Mouse (Mus musculus) lung, postnatal 14 days (tissue): ENCODE data around the gene Tsc22d1.

Source experiments
- DNase-seq: peaks from one replicate; pipeline ENCODE4 v3.0.0; 2021

Tsc22d1 gene

DNA sequence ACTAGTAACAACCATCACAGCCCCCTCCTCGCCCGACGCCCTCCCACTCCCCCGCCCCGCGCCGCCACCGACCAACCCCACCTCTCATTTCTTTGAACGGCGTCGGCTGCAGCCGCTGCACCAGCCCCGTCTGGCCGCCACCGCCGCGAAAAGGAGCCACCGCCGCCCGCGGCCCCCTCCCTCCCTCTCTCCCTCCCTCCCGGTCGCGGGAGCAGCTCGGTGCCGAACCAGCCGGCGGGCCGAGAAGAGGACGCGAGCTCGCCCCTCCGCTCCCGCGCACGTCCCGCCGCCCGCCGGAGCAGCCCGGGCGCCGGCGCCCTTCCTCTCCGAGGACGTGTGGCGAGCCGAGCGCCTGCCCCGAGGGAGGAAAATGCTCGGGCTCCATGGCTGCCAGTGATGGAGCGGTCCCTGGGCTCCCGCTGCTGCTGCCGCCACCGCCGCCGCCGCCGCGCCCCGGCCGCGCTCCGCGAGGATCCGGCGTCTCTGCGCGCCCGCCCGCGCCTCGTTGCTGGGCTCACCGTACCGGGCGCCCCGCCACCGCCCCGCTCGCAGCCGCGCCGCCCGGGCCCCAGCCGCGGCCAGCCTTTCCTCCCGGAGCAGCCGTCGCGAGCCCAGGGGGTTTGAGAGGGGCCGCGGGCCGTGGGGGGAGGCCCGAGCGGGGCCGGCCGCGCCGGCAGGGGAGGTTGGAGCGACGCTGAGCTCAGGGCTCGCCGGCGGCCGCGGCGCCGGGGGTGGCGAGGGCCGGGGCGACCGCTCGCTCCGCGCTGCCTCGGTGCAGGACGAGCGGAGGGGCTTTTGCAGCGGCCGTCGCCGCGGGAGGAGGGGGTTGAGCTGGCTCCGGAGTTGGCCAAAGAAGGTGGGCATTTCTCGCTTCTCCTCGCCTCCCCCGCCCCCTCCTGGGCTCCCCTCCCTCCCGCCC, at the start of gene Tsc22d1:
Gene Tsc22d1, plus strand, starts transcription at position 100 of the 919 bp plus-strand sequence.
- DNase-seq = no peak

DNA sequence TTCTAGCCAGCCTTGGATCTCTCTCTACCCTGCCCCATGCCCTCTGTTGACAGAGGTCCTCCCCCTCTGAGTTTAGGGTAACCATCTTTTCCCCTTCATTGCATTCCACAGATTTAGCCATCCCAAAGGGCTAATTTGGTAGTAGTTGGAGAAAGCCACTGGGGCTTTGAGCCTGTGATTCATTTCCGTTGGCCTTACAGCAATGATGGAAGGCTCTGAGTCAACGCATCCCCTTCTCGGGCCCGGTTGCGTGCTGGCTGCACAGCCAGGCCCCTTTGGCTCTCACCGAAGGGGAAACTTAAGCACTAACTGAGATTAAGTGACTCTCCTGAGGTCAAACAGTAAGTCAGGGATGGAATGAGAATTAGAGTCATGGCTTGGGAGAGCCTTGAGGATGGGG, 41.1 kb upstream of the Tsc22d1 start:
- no peak for DNase-seq

DNA sequence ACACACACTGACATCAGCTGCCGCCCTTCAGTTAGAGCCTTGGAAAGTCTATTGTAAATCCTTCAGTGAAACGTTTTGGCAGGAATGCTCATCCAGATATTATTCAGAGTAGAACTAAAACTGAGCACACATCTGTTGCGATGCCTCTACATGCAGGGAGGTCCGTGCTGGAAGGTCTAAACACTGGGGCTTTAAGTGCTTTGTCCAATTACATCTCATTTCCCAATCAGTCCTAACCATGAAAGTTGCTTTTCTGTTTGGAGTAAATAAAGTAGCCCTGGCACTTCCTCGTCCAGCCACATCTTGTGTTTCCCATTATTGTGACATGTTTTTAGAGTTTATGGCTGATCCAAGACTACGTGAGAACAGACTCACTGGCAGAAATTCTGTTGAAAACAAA, 40.2 kb upstream of the Tsc22d1 start:
- DNase-seq = no peak

DNA sequence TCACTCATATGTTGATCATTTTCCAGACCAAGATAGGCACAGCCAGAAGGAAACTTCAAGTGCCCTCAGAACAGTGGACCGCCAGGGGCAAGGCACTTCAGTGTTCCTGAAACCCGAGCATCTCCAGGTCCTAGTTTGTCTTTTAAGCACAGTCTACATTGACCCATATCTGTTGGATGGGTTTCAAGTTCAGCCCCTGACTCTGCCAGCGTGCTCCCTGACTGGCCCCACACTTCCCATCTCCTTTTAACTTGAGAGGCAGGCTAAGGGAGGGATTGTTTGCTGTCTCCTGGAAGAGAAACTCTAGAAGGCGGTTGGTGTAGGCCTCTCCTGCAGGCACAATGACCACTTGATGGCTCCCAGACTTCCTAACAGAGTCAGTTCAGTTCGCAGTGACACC, 38.2 kb upstream of the Tsc22d1 start:
- no peak for DNase-seq

DNA sequence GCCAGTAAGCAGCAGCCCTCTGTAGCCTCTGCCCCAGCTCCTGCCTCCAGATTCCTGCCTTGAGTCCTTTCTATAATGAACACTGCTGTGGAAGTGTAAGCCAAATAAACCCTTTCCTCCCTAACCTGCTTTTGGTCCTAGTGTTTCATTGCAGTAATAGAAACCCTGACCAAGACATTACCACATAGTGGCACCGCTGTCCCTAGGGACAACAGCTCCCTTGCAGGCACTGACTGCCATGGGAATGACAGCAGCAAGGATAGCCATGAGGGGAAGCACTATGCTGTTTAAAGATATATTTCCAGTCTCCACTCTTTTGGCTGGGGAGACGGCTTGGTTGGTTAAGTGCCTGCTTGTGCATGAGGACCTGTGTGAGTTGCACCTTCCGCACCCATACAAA, 35.4 kb upstream of the Tsc22d1 start:
- DNase-seq = no peak

DNA sequence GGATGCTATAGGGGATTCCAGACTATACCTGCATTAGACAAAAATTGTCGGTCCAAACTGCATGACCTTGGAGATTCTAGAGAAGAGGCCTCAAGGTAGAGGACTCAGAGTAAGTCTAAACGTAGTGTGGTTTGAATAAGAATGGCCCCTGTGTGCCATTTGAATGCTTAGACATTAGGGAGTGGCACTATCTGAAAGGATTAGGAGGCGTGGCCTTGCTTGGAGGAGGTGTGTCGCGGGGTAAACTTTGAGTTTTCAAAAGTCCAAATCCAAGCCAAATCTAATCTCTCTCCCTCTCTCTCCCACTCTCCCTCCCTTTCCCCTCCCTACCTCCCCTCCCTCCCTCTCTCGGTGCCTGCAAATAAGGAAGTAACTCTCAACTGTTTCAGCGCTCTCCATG, 26.7 kb upstream of the Tsc22d1 start:
- DNase-seq = no peak

DNA sequence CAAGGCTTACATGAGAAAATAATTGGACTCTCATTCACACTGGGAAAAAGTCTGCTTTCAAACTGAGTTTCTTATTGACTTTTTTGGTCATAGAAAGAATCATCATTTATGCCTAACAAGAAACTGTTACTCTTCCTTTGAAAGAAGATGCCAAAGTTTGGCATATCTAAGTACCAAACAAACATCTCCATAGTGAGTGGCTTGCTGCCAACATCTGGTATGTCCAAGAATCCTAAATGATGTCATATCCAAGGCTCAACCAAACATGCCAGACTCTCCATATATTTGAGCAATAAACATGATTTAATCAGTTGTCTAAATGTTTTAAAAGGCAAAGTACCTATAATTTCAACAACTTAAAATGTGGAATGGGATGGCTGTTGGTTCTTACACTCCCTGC, 16.5 kb upstream of the Tsc22d1 start:
- no peak for DNase-seq

DNA sequence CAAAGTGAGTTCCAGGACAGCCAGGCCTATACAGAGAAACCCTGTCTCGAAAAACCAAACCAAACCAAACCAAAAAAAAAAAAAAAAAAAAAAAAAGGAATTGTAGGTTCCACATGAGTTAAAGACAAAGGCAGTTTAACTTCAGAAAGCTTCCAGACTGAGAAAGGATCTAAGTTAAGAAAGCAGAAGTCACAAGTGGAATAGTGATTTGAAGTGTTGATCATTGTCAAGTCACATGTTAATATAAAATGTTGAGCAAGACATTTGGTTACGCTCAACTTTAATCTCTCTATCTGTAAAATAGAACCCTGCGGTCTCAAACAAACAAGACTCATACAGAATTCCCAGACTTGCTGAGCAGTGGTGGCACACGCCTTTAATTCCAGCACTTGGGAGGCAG, 12.2 kb upstream of the Tsc22d1 start:
- DNase-seq = no peak

DNA sequence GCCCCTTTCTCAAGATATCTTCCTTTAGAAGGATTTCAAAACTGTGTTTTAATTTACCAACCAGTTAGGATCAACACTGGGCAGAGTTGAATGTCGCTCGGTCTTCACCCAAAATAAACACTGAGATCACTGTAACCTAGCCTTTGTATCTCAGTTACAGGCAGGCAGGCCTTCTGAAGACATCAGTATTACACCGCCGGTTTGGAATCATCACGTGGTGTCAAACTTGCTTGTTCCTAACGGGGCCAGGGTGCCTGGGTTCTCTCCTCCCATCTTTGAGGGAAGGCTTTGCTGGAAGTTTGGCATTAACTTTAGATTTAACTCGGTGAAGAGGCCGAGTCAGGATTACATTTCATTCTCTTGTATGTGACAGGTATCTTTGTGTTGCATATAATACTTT, 5.7 kb upstream of the Tsc22d1 start:
- DNase-seq = no peak

DNA sequence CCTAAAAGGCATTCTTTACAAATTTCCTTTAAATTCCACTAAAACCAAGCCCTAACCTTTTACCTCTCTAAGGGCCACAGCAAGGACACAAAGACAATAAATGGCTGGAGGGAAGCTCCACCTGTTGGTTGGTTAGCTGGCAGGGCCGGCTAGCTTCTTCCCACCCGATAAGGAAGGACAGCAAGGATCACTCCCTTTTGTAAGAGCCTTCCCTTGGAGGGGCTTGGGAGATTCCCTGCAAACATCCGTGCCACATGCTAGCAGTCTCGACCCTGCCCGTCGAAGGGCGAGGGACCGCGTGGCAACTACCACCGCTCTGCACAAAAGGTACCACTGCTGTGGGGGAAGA, 1.0 kb upstream of the Tsc22d1 start:
- no peak for DNase-seq

DNA sequence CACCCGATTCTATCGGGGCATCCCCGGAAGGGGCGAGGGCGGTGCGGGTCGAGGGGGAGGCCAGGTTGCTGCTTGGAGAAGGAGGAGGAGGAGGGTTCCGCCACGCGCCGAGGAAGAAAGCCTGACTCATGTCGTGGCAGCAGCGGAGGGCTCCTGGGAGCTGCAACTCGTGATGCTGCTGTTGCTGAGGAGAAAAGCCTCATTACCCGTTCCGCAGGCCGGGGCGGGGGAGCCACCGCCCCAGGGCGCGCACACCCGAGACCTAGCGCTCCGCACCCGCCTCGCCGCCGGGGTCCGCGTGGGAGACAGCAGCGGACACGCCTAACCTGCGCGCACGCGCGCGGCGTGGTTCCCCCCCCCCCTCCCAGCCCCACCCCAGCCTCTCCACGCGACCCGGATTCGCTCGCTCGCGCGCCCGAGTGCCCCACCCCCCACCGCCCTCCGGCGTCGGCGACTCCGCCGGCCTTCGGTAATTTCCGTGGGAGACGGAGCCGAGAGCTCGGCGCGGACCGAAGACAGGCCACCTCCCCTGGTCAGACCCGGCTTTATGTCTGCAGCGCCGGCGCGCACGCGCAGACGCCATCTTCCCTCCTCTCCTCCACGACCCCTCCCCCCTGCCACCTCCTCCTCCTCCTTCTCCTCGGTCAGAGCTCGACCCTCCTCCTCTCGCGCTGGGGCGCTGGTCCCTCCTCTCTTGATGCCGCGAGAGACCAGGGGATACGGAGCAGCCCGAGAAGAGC, 469 bp upstream of the Tsc22d1 start:
- peak; percentile 97 for DNase-seq

DNA sequence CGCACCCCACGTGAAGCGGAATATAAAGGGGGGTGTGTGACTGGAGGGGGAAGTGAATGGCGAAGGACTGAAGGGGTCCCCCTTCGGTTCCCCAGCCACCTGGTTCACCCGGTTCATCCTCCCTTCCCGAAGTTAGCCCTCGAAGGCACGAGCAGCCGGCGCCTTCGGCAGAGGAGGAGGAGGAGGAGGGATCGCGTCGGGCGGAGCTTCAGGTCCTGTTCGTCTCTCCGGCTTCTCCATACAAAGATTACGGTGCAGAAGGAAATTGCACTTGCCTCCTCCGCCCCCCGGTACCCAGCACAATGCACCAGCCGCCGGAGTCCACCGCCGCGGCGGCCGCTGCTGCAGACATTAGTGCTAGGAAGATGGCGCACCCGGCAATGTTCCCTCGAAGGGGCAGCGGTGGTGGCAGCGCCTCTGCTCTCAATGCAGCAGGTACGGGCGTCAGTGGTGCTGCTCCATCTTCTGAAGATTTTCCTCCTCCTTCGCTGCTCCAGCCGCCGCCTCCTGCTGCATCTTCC, 1.1 kb downstream of the Tsc22d1 start:
- peak; percentile 44 for DNase-seq

DNA sequence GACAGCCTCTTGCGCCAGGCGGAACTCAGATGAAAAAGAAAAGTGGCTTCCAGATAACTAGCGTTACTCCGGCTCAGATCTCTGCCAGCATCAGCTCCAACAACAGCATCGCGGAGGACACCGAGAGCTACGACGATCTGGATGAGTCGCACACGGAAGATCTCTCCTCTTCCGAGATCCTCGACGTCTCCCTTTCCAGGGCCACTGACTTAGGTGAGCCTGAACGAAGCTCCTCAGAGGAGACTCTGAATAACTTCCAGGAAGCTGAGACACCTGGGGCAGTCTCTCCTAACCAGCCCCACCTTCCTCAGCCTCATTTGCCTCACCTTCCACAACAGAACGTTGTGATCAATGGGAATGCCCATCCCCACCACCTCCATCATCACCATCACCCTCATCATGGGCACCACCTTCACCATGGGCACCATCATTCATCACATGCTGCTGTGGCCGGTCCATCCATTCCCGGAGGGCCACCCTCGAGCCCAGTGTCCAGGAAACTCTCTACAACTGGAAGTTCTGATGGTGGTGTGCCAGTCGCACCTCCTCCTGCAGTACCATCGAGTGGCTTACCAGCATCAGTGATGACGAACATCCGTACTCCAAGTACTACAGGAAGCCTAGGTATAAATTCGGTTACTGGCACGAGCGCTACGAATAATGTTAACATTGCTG, 1.7 kb downstream of the Tsc22d1 start:
- no peak for DNase-seq

DNA sequence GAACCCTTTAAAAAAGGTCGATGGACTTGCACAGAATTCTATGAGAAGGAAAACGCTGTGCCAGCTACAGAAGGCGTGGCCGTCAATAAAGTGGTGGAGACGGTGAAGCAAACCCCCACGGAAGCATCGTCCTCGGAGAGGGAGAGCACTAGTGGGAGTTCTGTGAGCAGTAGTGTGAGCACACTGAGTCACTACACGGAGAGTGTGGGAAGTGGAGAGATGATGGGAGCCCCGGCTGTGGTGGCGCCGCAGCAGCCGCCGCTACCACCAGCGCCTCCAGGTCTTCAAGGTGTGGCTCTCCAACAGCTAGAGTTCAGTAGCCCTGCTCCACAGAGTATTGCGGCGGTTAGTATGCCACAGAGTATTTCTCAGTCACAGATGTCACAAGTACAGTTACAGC, 2.6 kb downstream of the Tsc22d1 start:
- no peak for DNase-seq

DNA sequence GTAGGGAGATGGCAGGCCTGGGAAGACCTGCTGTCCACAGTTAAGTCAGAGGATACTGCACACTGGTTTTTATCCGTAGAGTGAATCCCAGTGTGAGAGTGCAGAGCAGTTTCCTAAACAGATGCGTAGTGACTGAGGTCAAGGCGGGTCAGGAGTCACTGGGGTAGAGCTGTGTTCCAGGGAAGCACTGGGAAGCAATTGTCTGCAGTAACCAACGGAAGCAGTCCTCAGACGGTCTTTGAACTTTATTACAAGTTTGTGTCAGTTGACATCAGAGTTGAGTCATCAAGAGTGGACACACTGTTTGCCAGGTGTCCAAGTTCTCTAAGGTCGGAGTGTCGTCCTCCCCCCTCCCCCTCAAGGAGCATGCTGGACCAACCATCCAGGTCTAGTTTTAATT, 6.0 kb downstream of the Tsc22d1 start:
- no peak for DNase-seq

DNA sequence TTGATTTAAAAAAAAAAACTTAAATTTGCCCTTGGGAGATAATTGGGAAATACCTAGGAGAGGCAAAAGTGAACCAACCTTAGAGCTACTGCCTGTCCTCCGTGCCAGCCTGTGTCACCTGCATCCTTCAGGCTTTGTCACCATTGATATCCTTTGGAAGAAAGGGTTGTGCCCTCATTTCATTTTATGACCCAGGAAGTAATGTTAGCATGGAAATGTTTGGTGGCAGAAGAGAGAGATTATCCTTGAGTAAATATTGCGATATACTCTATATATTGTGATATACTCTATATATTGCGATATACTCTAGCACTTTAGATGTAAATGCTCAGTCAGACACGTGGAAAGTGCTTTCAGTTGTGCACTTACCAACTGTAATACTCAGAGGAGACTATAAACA, 6.4 kb downstream of the Tsc22d1 start:
- DNase-seq = no peak

DNA sequence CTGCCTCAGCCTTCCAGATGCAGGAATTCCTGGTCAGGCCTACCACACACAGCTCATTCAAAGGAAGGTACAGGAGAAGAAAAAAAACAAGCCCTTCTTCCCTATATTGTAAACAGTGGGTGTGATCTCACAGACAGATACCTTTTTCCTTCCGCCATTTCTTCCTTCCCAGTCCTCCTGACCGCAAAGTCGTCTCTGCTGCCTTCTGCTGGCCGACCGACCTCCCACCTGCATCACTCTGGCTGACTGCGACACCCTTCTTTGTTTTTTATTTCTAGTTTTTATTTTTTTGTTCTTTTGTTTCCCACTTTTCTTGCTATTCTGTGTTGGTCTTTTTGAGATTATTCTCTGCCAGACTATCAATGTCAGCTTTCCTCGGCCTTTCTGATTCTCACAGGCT, 10.7 kb downstream of the Tsc22d1 start:
- DNase-seq = no peak

DNA sequence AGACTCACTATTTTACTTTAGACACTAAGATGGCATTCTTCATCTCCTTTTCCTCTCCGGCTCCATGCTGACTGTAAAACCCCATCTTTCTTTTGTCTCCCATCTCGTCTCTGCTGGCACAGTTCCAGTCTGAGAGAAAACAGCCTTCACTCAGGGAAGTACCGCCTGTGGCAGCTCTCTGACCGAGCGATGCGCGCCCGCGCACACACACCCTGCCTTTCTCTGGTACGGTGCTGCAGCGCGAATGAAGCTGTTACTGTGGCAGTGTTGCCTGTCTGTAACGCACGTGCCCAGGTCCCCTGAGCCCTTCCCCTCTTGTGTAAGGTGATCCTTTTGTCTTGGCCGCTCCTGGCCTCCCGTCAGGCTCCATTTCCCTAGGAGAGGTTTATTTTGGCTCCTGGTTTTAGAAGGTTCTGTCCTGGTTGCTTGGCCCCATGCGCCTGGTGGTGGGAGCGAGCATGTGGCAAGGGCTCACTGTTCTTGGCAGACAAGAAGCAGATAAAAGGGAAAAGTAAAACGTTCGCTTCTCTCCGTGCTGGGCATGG, 11.3 kb downstream of the Tsc22d1 start:
- no peak for DNase-seq

DNA sequence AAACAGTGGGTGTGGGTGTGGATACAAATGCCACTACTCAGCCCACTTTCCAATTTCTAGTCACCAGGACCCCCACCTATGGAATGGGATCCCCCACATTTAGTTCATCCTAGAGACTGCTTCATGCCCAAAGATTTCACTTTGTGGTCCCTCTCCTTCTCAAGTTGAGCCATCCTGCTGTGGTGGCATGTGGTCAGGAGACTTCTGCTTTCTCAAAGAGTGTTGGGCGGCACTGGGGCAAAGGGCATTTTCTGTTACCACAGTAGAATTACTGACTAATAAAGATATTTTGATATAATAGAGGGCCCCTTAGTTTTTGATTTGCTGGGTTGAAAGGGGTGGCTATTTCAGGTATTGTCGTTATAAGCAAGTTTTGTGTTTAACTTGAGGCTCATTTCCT, 14.1 kb downstream of the Tsc22d1 start:
- DNase-seq = peak; percentile 33

DNA sequence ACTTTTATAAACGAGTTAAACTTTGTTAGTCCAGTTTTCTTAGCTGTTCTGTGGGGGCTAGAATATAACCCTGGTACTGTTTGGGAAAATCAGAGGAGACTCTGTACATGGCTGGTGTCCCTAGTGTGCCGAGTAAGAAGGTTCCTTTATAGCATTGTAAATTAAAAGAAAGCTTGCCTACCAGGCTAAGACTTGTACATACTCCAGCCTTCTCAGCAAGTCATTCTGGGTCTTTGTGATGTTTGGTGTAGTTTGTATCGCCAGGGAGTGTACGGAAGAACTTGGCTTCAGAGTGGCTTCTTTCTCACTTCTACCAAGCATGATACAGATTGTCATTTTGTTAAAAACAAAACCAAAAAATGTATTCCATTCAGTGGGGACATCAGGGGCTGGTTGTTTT, 17.2 kb downstream of the Tsc22d1 start:
- DNase-seq = no peak

DNA sequence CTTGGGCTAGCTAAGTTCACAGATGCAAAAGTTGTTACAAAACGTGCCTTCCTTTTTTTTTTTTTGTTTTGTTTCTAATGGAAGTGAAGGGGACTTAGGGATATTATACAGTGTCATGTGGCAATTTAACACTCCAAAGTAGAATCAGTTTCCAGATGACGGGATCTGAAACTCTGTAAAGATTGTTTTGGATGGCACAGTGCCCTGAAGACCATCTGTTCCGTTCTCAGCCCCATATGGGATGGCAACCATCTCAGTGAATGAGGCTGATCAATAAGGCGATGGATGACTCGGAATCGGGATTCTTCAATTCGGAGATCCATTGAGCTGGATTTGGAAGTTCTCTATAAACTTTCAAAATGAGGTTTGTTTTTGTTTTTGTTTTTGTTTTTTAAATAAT, 17.6 kb downstream of the Tsc22d1 start:
- DNase-seq = no peak

DNA sequence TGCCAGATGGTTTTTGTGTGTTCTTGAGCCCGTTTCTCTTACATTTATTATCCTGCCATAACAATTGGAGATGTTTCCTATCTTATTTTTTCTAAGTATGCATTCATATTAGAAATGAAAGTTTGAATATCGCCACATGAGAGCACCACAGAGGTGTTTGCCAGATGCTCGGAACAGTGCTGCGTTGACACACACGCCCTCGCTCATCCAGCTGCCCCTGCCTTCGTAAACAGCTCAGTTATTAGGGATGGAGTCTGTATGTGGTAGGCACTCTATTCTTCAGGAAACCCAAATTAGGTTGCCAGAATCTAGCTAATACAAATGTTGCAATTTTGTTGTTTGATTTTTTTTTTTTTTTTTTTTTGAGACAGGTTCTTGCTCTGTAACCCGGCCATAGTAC, 18.1 kb downstream of the Tsc22d1 start:
- no peak for DNase-seq

DNA sequence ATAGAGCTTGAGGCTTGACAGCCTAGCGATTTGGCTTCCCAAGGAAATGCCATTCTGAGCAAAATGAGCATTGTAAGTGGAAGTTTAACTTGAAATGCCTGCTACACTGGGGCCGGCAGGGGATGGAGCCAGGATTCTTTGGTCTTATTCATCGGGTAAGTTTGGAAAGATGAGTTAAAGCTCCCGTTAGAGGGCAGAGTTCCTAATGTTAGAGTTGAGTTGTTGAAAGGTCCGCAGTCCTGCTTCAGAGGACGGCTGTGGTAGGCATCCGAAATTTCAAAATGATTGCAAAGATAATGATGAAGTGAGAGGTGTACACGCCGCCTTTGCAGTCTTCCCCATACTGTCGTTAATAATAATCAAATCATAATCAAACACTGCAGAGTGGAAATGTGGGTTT, 27.4 kb downstream of the Tsc22d1 start:
- DNase-seq = no peak
